Mouse (Mus musculus) heart, adult 2 months (tissue): ENCODE measurements around the gene Gm11397. TPM values are rescaled to one million over a fixed set of nuclear protein-coding genes. Genes with fewer than 3 reads are reported as not detected.
"Not testable (repeated sequence)": the region's sequence is repeated elsewhere in the genome, so short reads cannot be mapped to it uniquely, and the experiment has no call there.

ENCODE experiments used
- DNase-seq, 2 experiments: peaks; one replicate each; pipeline ENCODE4 v3.0.0; 2021
- H3K27ac ChIP-seq: fragments of 200-600 bp; 2 replicates; pipeline ENCODE4 v1.8.1; 2022
- H3K27me3 ChIP-seq: fragments of 200-500 bp; 2 replicates; pipeline ENCODE4 v1.6.1; 2012; ENCODE audit warnings: mild to moderate bottlenecking, low read length, inconsistent platforms, mixed read lengths; ENCODE audit not compliant: control insufficient read depth, insufficient read depth
- H3K36me3 ChIP-seq: fragments of 200-500 bp; 2 replicates; pipeline ENCODE4 v1.6.1; 2012; ENCODE audit warnings: low read length, inconsistent platforms; ENCODE audit not compliant: control insufficient read depth, insufficient read depth
- H3K4me1 ChIP-seq: fragments of 200-500 bp; 2 replicates; pipeline ENCODE4 v1.6.1; 2011; ENCODE audit warnings: low read length; ENCODE audit not compliant: control insufficient read depth, insufficient read depth
- H3K4me3 ChIP-seq: fragments of 200-600 bp; 2 replicates; pipeline ENCODE4 v1.8.1; 2022
- H3K79me2 ChIP-seq: fragments of 200-500 bp; replicated peaks from 2 replicates; pipeline ENCODE4 v1.6.1; 2012; ENCODE audit warnings: mild to moderate bottlenecking, inconsistent platforms, low read length, moderate library complexity, mixed read lengths; ENCODE audit not compliant: control insufficient read depth, insufficient read depth
- H3K9ac ChIP-seq: fragments of 200-500 bp; 2 replicates; pipeline ENCODE4 v1.6.1; 2012; ENCODE audit warnings: low read depth, mild to moderate bottlenecking, control low read depth, inconsistent platforms, low read length, mixed read lengths
- WGBS: fragments of 180-500 bp; shearing (Covaris S2); methylation state at CpG from one replicate; pipeline ENCODE4 v1.1.7; 2018; 5-methylcytosine and 5-hydroxymethylcytosine counted together
- intact Hi-C: fragments of 180-260 bp; cut with DNase I; formaldehyde crosslinking; loops from one replicate; pipeline ENCODE4 v1.15.1; 2025
- long read RNA-seq: library from polyadenylated mRNA; stranded (forward); transcript quantifications from one replicate; pipeline ENCODE4 v2.0.0, GENCODE M21; 2021
- polyA plus RNA-seq: library from polyadenylated mRNA; depleted of rRNA; stranded (reverse); fragments of >200 nt; gene quantifications from 2 replicates; pipeline ENCODE4 v1.2.3, GENCODE M21; 2012; rRNA removed
- total RNA-seq, 2 experiments: library from RNA; stranded (reverse); gene quantifications; 2 replicates each; pipeline ENCODE4 v1.2.3; 2021

The Gm11397 gene
- total RNA-seq (not detected), polyA plus RNA-seq (not detected in 2 replicates)
- long read RNA-seq, result 0 reads

DNA sequence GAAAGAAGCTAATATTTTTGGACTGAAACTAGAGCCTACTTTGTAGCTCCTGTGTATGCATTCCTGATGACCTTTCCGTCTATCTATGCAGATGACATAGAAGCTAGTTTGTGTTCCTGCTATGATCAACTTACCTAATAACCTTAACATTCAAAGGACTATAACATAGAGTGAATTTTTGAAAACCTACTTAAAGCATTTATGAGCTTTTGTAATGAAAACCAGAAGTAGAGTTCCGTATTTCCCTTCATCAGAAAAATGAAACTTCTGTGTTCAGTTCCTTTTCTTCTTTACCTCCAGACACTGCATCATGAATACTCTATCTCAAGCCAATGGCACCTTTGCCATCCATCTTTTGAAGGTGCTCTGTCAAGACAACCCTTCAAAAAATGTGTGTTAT lies at the start of gene Gm11397:
Gm11397 (plus strand) TSS at position 301 of the 400 bp plus-strand sequence.
- WGBS, result 66% methylated on average over 2 of the region's 2 CpGs

DNA sequence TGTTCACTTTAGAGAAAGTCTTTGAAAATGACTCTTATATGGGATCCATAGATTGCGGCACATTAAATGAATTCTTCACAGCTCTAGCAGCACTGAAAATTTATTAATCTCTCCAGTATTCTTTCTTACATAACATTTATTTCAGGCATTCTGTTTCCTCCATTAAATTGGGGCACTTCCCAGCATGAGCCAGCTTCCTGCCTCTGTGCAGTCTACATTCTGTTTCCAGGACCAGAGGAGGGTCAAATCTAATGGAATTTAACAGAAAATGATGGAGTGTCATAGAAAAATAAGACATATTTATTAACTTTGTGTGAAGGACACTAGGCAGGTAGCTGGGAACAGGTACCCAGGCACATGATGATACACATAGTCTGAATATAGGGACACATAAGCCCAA lies 38.9 kb upstream of the Gm11397 start:
- H3K9ac ChIP-seq, H3K27me3 ChIP-seq, H3K79me2 ChIP-seq, H3K36me3 ChIP-seq, H3K4me3 ChIP-seq, H3K27ac ChIP-seq, DNase-seq, intact Hi-C loops, H3K4me1 ChIP-seq: not testable (repeated sequence)
- WGBS, result 100% methylated on average over 1 of the region's 1 CpGs

More for the DNA sequence above, at the start of gene Gm11397:
- H3K79me2 ChIP-seq, H3K36me3 ChIP-seq, H3K4me3 ChIP-seq, H3K9ac ChIP-seq, H3K27ac ChIP-seq, intact Hi-C loops, DNase-seq, H3K27me3 ChIP-seq, H3K4me1 ChIP-seq: not testable (repeated sequence)

- H3K27ac ChIP-seq, DNase-seq, intact Hi-C loops, H3K36me3 ChIP-seq, H3K4me1 ChIP-seq, H3K79me2 ChIP-seq, H3K27me3 ChIP-seq, H3K9ac ChIP-seq, H3K4me3 ChIP-seq: not testable (repeated sequence)
These were observed 37.2 kb downstream of the Gm11397 start for GRCm38 (mm10) chr13:33432714-33433113.

Other genes starting within 250 kb of the Gm11397 start
- gene Serpinb9c, start 236.0 kb upstream of the Gm11397 start, total RNA-seq, result not detected
- not detected in 2 replicates for gene Serpinb9c, start 236.0 kb upstream of the Gm11397 start, polyA plus RNA-seq
- not detected for gene Serpinb9d, start 202.8 kb upstream of the Gm11397 start, total RNA-seq
- gene Serpinb9d, start 202.8 kb upstream of the Gm11397 start, polyA plus RNA-seq, result not detected in 2 replicates
- not detected for gene Serpinb9e, start 146.1 kb upstream of the Gm11397 start, total RNA-seq
- gene Serpinb9e, start 146.1 kb upstream of the Gm11397 start, polyA plus RNA-seq, result not detected in 2 replicates
- not detected for gene Serpinb9f, start 71.7 kb upstream of the Gm11397 start, total RNA-seq
- not detected in 2 replicates for gene Serpinb9f, start 71.7 kb upstream of the Gm11397 start, polyA plus RNA-seq
- gene Serpinb9g, start 89.0 kb downstream of the Gm11397 start, total RNA-seq, result not detected
- not detected in 2 replicates for gene Serpinb9g, start 89.0 kb downstream of the Gm11397 start, polyA plus RNA-seq